Mouse (Mus musculus): Measurements from ENCODE around the gene Ero1lb.
"Not testable (repeated sequence)": the region's sequence is repeated elsewhere in the genome, so short reads cannot be mapped to it uniquely, and the experiment has no call there.

GRCm38 (mm10) chr13:12614591-12614990, 48.9 kb downstream of the Ero1lb start:
- not testable (repeated sequence) for TF ChIP-seq CTCF (IDR thresholded peaks at IDR 0.05; ENCODE audit: control insufficient read depth, insufficient read depth, insufficient read length); MAX (IDR thresholded peaks at IDR 0.05); MYOG (IDR thresholded peaks at IDR 0.05; ENCODE audit: control insufficient read depth, extremely low read depth, insufficient read length); MYOD1 (IDR thresholded peaks at IDR 0.05; ENCODE audit: control insufficient read depth, insufficient read length, low read depth); FOSL1 (IDR thresholded peaks at IDR 0.05; ENCODE audit: insufficient read depth, low read length, poor library complexity, severe bottlenecking)

All from C2C12 (cell line).